Mouse (Mus musculus): ENCODE measurements around the gene Tent5c. TPM values are rescaled to one million over a fixed set of nuclear protein-coding genes. Genes with fewer than 3 reads are reported as not detected.

The Tent5c gene
- total and polyA plus RNA-seq, 3 experiments, result 2.0 to 3.6 TPM; not detected in 1

DNA sequence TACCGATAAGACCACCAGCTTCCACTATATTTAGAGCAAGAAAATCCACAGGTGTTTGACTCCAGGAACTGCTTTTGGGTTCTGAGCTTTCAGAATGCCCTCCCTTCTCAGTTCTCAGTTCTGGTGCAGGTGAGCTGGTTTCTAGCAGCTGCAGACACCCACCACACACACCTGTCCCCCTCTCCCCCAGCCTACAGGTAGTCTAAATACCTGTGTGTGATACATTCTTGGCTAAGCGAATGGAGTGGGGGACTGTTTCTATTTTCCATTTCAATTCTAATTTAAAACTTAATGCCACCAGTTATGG lies 25.2 kb downstream of the Tent5c start:
- Histone ChIP-seq H3K36me3 (ENCODE audit: control insufficient read depth in 1 of 2, insufficient read depth in 2 of 2, low read length in 2 of 2) (no peaks in the 10 kb centered on the region), H3K4me1 (ENCODE audit: control insufficient read depth in 1 of 2, insufficient read depth in 2 of 2, low read length in 2 of 2) (no peaks in the 10 kb centered on the region), H3K9ac (ENCODE audit: control insufficient read depth, low read depth, low read length, poor library complexity, severe bottlenecking) (no peak overlapping the region), H3K4me3 (ENCODE audit: control insufficient read depth in 1 of 2, insufficient read depth in 1 of 2, low read depth in 2 of 2, low read length in 2 of 2) (no peak overlapping the region), H3K9me3 (replicated peaks; ENCODE audit: insufficient read depth, low read length) (no peaks in the 10 kb centered on the region), H3K27me3 (ENCODE audit: control insufficient read depth in 1 of 2, insufficient read depth in 2 of 2, low read length in 2 of 2) (no peaks in the 10 kb centered on the region; a peak in 1 of 4 replicates), H3K27ac (ENCODE audit: control insufficient read depth, low read depth, low read length) (no peak overlapping the region), H3K79me2 (ENCODE audit: control insufficient read depth, insufficient read depth, low read length, poor library complexity) (no peaks in the 10 kb centered on the region)
- no peak for DNase-seq (ENCODE audit: low read depth, low spot score)
- TF ChIP-seq MYC (IDR thresholded peaks at IDR 0.05; ENCODE audit: low read depth, low read length) (no peak), ETS1 (IDR thresholded peaks at IDR 0.05; ENCODE audit: low read depth, low read length) (no peak), ZC3H11A (IDR thresholded peaks at IDR 0.05; ENCODE audit: low read depth, low read length) (no peak), MAFK (IDR thresholded peaks at IDR 0.05; ENCODE audit: borderline replicate concordance, low read depth, low read length) (no peak), MEF2A (IDR thresholded peaks at IDR 0.05; ENCODE audit: extremely low read depth, insufficient replicate concordance, low read depth, low read length, poor library complexity, severe bottlenecking) (no peak), NELFE (IDR thresholded peaks at IDR 0.05; ENCODE audit: low read depth, low read length) (no peak), CHD2 (IDR thresholded peaks at IDR 0.05; ENCODE audit: low read length) (no peak), GATA1 (IDR thresholded peaks at IDR 0.05; ENCODE audit: low read depth, low read length) (no peak), GABPA (IDR thresholded peaks at IDR 0.05; ENCODE audit: low read depth, low read length) (no peak), UBTF (IDR thresholded peaks at IDR 0.05; ENCODE audit: borderline replicate concordance, insufficient read depth, low read depth, low read length) (no peak), CTCF (IDR thresholded peaks at IDR 0.05 in 2 of 3, conservative IDR thresholded peaks at IDR 0.05 in 1 of 3; ENCODE audit: control insufficient read depth in 1 of 3, insufficient read depth in 1 of 3, low read depth in 2 of 3, low read length in 3 of 3, poor library complexity in 1 of 3, severe bottlenecking in 1 of 3) (no peak), ZKSCAN1 (IDR thresholded peaks at IDR 0.05; ENCODE audit: low read depth, low read length) (no peak), ELF1 (IDR thresholded peaks at IDR 0.05; ENCODE audit: low read depth, low read length) (no peak), NRF1 (IDR thresholded peaks at IDR 0.05; ENCODE audit: insufficient read depth, low read depth, low read length, poor library complexity, severe bottlenecking) (no peak), MYB (IDR thresholded peaks at IDR 0.05; ENCODE audit: low read depth, low read length) (no peak), ZNF384 (IDR thresholded peaks at IDR 0.05; ENCODE audit: low read depth, low read length) (no peak), RAD21 (IDR thresholded peaks at IDR 0.05; ENCODE audit: low read depth, low read length) (no peak), E2F4 (IDR thresholded peaks at IDR 0.05; ENCODE audit: borderline replicate concordance, low read depth, low read length) (no peak), TBP (IDR thresholded peaks at IDR 0.05; ENCODE audit: low read depth, low read length) (no peak)

DNA sequence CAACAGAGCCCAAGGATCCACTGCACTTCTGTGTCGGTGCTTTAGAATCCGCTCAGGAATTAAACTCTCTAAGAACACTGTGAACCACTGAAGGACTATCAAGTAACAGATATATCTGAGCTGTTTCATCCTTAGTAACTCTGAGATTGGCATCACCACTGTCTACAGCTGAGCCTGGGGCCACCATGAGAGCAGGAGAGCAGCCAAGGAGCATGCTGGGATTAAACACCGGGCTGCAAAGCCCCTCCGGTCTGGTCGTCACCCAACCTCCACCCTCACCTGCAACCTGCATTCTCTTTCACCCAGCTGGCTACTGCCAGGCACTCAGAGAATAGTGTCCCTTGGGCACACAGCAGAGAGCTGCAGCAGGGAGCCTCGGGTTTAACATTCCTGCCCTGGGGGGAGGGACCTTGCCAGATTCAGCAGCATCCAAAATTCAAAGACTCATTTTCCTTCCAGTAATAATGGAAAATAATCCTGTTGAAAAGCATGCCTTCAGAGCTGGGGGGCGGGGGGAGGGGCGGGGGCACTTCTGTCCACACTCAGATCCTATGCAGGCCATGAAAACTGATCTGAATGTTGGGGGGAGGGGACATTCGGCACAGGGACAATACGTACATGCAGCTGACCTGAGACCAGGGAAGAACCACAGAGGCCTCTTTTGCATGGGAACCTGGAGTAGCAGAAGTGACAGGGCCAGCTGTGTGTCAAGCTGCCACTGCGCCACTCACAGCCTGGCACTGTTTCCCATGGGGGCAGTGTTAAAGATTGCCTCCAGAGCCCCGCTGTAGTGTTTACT lies 25.8 kb downstream of the Tent5c start:
- DNase-seq (ENCODE audit: low read depth, low spot score), result no peak
- Histone ChIP-seq H3K4me3 (ENCODE audit: control insufficient read depth in 1 of 2, insufficient read depth in 1 of 2, low read depth in 2 of 2, low read length in 2 of 2) (no peak overlapping the region), H3K36me3 (ENCODE audit: control insufficient read depth in 1 of 2, insufficient read depth in 2 of 2, low read length in 2 of 2) (no peaks in the 10 kb centered on the region), H3K9me3 (replicated peaks; ENCODE audit: insufficient read depth, low read length) (no peaks in the 10 kb centered on the region), H3K79me2 (ENCODE audit: control insufficient read depth, insufficient read depth, low read length, poor library complexity) (no peaks in the 10 kb centered on the region), H3K4me1 (ENCODE audit: control insufficient read depth in 1 of 2, insufficient read depth in 2 of 2, low read length in 2 of 2) (no peaks in the 10 kb centered on the region), H3K27ac (ENCODE audit: control insufficient read depth, low read depth, low read length) (no peak overlapping the region), H3K9ac (ENCODE audit: control insufficient read depth, low read depth, low read length, poor library complexity, severe bottlenecking) (no peak overlapping the region), H3K27me3 (ENCODE audit: control insufficient read depth in 1 of 2, insufficient read depth in 2 of 2, low read length in 2 of 2) (no peaks in the 10 kb centered on the region; a peak in 1 of 4 replicates)
- TF ChIP-seq CHD2 (IDR thresholded peaks at IDR 0.05; ENCODE audit: low read length), result no peak
- no peak for TF ChIP-seq MXI1 (IDR thresholded peaks at IDR 0.05; ENCODE audit: low read depth, low read length)
- TF ChIP-seq SIN3A (IDR thresholded peaks at IDR 0.05; ENCODE audit: low read length), result no peak
- no peak for TF ChIP-seq ELF1 (IDR thresholded peaks at IDR 0.05; ENCODE audit: low read depth, low read length)
- TF ChIP-seq MYB (IDR thresholded peaks at IDR 0.05; ENCODE audit: low read depth, low read length), result no peak
- TF ChIP-seq EP300 (IDR thresholded peaks at IDR 0.05; ENCODE audit: low read depth in 1 of 2, low read length in 2 of 2), result no peak
- no peak for TF ChIP-seq USF2 (IDR thresholded peaks at IDR 0.05; ENCODE audit: borderline replicate concordance in 1 of 2, insufficient read depth in 1 of 2, low read depth in 1 of 2, low read length in 2 of 2)
- no peak for TF ChIP-seq E2F4 (IDR thresholded peaks at IDR 0.05; ENCODE audit: borderline replicate concordance, low read depth, low read length)
- no peak for TF ChIP-seq BHLHE40 (IDR thresholded peaks at IDR 0.05; ENCODE audit: borderline replicate concordance, low read depth, low read length)
- TF ChIP-seq MYC (IDR thresholded peaks at IDR 0.05; ENCODE audit: low read depth, low read length), result no peak
- TF ChIP-seq MAZ (IDR thresholded peaks at IDR 0.05; ENCODE audit: low read depth, low read length), result no peak

Data from MEL (cell line).